In the genomic region with DNA sequence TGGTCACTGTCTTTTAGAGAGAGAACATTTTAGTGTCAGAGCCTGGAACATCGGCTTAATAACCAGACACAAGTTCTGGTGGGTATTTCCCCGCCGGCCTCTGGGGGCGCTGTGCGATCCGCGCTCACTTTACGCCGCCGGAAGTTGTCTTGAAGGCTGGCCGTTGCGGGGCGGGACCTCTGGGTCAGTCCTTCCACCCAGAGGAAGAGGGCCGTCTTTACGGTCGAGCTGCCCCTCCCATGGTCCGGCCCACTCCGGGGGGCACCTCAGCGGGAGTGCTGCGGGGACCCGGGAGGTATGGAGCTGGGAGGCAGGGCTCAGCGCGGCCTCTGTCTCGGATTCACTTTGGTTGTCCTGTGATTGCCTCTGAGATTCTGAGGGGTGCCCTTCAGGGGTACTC, we compare ENCODE assay signal across 1 mouse cellular context.
TF ChIP-seq lines count a peak whose summit lies in the region.

No protein-coding gene starts in this region.

TF ChIP-seq in myocyte, 11 proteins besides CTCF, POLR2A, EP300 and RAD21 (continued from another document):
- TF ChIP-seq MYOG (IDR thresholded peaks at IDR 0.05; ENCODE audit: control insufficient read depth in 1 of 3, insufficient read depth in 1 of 3, insufficient read length in 2 of 3, low read depth in 2 of 3): peak in 1 of 3 experiments; percentile 32
TF ChIP-seq in myocyte: peak in this region for 4.
